Mouse (Mus musculus) left cerebral cortex, adult 11 months (tissue): ENCODE results near the gene Itpkb.

Experiments
- DNase-seq: peaks from one replicate; pipeline ENCODE4 v3.0.0; 2022; ENCODE audit warnings: low spot score

The Itpkb gene

GRCm38 (mm10) chr1:180330145-180330706 lies at the start of gene Itpkb:
Itpkb (plus strand) TSS chr1:180330485.
- DNase-seq: no peak

GRCm38 (mm10) chr1:180282581-180282980 lies 47.7 kb upstream of the Itpkb start:
- no peak for DNase-seq

GRCm38 (mm10) chr1:180283813-180284768 lies 46.2 kb upstream of the Itpkb start:
- DNase-seq: no peak

- DNase-seq: no peak
Measured at GRCm38 (mm10) chr1:180286081-180286831, 44.0 kb upstream of the Itpkb start.

- no peak for DNase-seq
Measured at GRCm38 (mm10) chr1:180288227-180288626, 42.1 kb upstream of the Itpkb start.

- no peak for DNase-seq
Measured at GRCm38 (mm10) chr1:180288872-180289468, 41.3 kb upstream of the Itpkb start.

GRCm38 (mm10) chr1:180289788-180290187 lies 40.5 kb upstream of the Itpkb start:
- no peak for DNase-seq

- DNase-seq: no peak
Measured at GRCm38 (mm10) chr1:180290358-180290757, 39.9 kb upstream of the Itpkb start.

- DNase-seq: no peak
Measured at GRCm38 (mm10) chr1:180296088-180296487, 34.2 kb upstream of the Itpkb start.

GRCm38 (mm10) chr1:180299697-180300096 lies 30.6 kb upstream of the Itpkb start:
- DNase-seq: no peak

GRCm38 (mm10) chr1:180300292-180300691 lies 30.0 kb upstream of the Itpkb start:
- DNase-seq: no peak

- no peak for DNase-seq
Measured at GRCm38 (mm10) chr1:180300997-180301396, 29.3 kb upstream of the Itpkb start.

GRCm38 (mm10) chr1:180302253-180303120 lies 27.8 kb upstream of the Itpkb start:
- no peak for DNase-seq

GRCm38 (mm10) chr1:180303600-180303999 lies 26.7 kb upstream of the Itpkb start:
- DNase-seq: no peak

- no peak for DNase-seq
Measured at GRCm38 (mm10) chr1:180306889-180307288, 23.4 kb upstream of the Itpkb start.

GRCm38 (mm10) chr1:180307661-180308060 lies 22.6 kb upstream of the Itpkb start:
- no peak for DNase-seq

- DNase-seq: no peak
Measured at GRCm38 (mm10) chr1:180308897-180309296, 21.4 kb upstream of the Itpkb start.

- no peak for DNase-seq
Measured at GRCm38 (mm10) chr1:180312286-180312685, 18.0 kb upstream of the Itpkb start.

GRCm38 (mm10) chr1:180312792-180313311 lies 17.4 kb upstream of the Itpkb start:
- no peak for DNase-seq

GRCm38 (mm10) chr1:180313517-180314440 lies 16.5 kb upstream of the Itpkb start:
- DNase-seq: no peak
